Mouse (Mus musculus) spleen, adult 2 months (tissue): Measurements from ENCODE around the gene Nrap.

Experiments used
- CTCF ChIP-seq: fragments of 200-500 bp; IDR thresholded peaks from 2 replicates; pipeline ENCODE4 v1.5.1; 2011; ENCODE audit warnings: mild to moderate bottlenecking, inconsistent platforms; ENCODE audit not compliant: insufficient read depth, insufficient read length, insufficient replicate concordance; ENCODE audit errors: extremely low read depth
- POLR2A ChIP-seq: fragments of 200-500 bp; IDR thresholded peaks from 2 replicates; pipeline ENCODE4 v1.6.1; 2011; ENCODE audit warnings: low read depth, low read length, inconsistent platforms

DNA sequence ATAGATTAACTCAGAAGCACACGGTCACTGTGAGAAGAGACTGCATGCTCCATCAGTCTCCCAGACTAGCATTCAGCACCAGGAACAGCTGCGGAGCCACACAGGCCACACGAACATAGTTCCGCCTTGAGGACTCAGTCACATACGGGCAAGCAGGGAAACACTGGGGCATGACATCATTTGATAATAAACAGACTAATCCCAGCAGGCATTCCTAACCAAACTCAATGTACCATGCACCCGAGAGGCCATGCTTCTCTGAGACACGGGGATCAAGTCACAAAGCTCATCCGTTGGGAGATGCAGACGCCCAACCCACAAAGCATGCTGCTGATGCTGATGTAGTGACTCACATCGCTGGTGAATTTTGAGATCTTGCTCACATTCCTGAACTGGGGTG, 15.8 kb downstream of the Nrap start:
- TF ChIP-seq CTCF: no peak
- TF ChIP-seq POLR2A: no peak
